Mouse (Mus musculus) embryo, embryonic 10 days (tissue): ENCODE results near the gene Tas2r123.

ENCODE experiments used
- DNase-seq: peaks from one replicate; pipeline ENCODE4 v3.0.0-alpha.2; 2015; ENCODE audit warnings: low spot score

The Tas2r123 gene

DNA sequence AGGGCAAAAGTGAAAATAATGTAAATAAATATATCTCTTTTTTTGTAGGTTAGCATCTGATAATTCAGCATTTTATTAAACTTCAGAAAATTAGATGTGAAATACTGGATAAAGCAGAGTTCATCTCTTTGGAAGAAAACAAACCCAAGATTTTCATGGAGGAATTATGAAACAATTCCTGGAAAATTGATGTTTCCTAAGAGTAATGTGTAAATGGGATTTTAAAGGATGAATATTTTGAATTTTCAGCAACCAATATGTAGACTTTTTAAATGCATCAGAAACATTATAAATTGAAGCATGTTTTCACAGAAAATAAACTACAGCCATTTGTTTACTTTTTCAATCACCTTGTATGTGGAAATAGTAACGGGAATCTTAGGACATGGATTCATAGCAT is at the start of gene Tas2r123:
Tas2r123 (plus strand) TSS at position 301 of the 400 bp plus-strand sequence.
- no peak for DNase-seq

- no peak for DNase-seq
Observed at GRCm38 (mm10) chr6:132802518-132802917, 44.4 kb upstream of the Tas2r123 start, which contains the start of gene Tas2r117. Gene Tas2r117, plus strand, starts transcription at chr6:132802818.

DNA sequence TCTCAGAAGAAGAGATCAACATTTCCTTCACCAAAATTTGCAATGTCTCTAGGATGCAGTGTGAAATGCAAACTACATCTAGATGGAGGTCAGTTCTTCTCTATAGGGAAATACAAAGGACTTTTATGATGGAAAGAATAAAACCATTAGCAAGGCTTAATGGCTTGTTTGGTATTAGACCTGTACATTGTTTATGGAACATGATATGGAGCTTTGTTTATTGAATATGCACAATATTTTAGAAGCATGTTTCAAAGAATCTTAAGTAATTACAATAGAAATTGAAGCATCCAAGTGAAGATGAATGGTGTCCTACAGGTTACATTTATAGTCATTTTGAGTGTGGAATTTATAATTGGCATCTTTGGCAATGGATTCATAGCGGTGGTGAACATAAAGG is 8.2 kb downstream of the Tas2r123 start, which contains the start of gene Tas2r116:
Tas2r116 (plus strand) TSS at position 301 of the 400 bp plus-strand sequence.
- no peak for DNase-seq

- DNase-seq, result no peak
Observed at GRCm38 (mm10) chr6:132867708-132868107, 20.8 kb downstream of the Tas2r123 start, which contains the start of gene Tas2r110. Gene Tas2r110, plus strand, starts transcription at chr6:132868008.

DNA sequence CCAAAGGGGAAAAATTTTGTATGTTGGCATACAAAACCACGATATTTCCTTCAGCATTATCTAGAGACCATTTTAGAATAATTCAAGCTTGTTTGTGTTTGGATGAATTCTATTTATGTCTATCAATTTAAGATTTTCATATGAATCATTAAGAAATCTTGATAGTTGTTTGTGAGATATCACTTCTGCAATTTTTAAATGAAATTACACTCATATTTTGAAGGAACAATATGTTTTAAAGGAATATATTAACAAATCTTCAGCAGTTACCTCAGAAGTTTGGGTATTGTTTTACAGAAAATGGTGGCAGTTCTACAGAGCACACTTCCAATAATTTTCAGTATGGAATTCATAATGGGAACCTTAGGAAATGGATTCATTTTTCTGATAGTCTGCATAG is 45.8 kb downstream of the Tas2r123 start, which contains the start of gene Tas2r113:
Tas2r113 (plus strand) TSS at position 301 of the 400 bp plus-strand sequence.
- DNase-seq, result no peak
